Mouse (Mus musculus): ENCODE data around the gene Gfra1. TPM values are rescaled to one million over a fixed set of nuclear protein-coding genes. Genes with fewer than 3 reads are reported as not detected.

Gene Gfra1
- polyA plus RNA-seq, 1 experiment, result 0.09 TPM

DNA sequence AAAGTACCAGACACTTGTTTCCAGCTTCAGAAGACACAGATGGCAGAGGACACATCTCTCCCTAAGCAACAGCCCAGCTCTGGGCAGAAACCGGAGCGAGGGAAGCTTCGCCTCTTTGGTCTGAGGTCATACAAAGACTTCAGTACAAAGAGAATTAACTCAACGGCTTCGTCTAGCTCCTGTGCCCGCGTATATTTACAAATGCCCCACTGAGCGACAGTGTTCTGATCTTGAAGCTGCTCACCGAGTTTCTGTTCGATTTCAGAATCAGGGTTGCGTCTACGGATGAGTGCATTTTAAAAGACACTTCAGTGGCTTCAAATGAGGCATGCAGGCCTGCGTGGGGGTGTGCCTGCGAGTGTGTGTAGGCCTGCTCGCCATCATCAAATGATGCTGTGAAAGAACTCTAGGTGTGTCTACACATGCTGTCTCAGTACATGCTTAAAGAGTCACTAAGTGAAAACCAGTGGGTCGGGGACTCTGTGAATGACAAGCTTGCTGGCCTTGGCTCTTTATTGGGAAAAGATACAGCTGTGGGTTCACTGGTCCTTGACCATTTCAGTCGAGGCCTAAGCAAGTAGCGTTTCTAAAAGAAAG, 66.8 kb downstream of the Gfra1 start:
- Histone ChIP-seq H3K36me3 (ENCODE audit: control insufficient read depth, insufficient read depth, low read length) (no peaks in the 10 kb centered on the region), H3K4me3 (ENCODE audit: extremely low read depth, insufficient read depth, insufficient read length) (no peak overlapping the region), H3K27me3 (ENCODE audit: control insufficient read depth, insufficient read depth, low read length) (no peaks in the 10 kb centered on the region), H3K4me1 (ENCODE audit: control insufficient read depth, insufficient read depth, insufficient read length) (no peaks in the 10 kb centered on the region; the same call in 1 of the 2 replicates), H3K27ac (ENCODE audit: insufficient read depth, low read length) (no peak overlapping the region)
- TF ChIP-seq POLR2A (IDR thresholded peaks at IDR 0.05; ENCODE audit: low read depth, low read length), result no peak
- TF ChIP-seq CTCF (IDR thresholded peaks at IDR 0.05; ENCODE audit: extremely low read depth, insufficient read depth, insufficient read length, insufficient replicate concordance), result no peak
- whole genome bisulfite sequencing, result 61% methylated on average over 18 of the region's 18 CpGs
- no peak for DNase-seq (ENCODE audit: low read depth in 1 of 2, low spot score in 2 of 2)

DNA sequence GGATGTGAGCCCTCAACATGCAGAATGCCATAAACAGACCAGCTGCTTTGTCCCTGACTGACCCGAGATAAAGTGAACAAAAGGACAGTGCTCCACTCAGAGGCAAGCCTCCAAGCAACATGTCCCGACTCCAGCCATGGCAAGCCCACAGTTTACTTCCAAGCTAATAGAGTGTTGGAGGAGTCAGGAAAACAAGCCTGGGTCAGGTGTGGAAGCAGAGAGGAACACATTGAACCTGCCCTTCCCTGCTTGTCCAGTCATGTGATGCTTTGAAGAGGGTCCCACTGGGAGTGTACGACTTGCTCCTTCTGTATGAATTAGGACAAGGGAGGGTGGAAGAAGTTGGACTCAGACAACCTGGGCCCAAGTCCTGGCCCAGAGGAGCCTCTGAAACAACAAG, 72.4 kb downstream of the Gfra1 start:
- 87% methylated on average over 3 of the region's 3 CpGs for WGBS
- DNase-seq (ENCODE audit: low read depth in 1 of 2, low spot score in 2 of 2), result no peak
- Histone ChIP-seq H3K36me3 (ENCODE audit: control insufficient read depth, insufficient read depth, low read length) (no peaks in the 10 kb centered on the region), H3K4me1 (ENCODE audit: control insufficient read depth, insufficient read depth, insufficient read length) (no peaks in the 10 kb centered on the region), H3K4me3 (ENCODE audit: extremely low read depth, insufficient read depth, insufficient read length) (no peak overlapping the region), H3K27me3 (ENCODE audit: control insufficient read depth, insufficient read depth, low read length) (no peaks in the 10 kb centered on the region), H3K27ac (ENCODE audit: insufficient read depth, low read length) (no peak overlapping the region)
- no peak for TF ChIP-seq POLR2A (IDR thresholded peaks at IDR 0.05; ENCODE audit: low read depth, low read length)
- no peak for TF ChIP-seq CTCF (IDR thresholded peaks at IDR 0.05; ENCODE audit: extremely low read depth, insufficient read depth, insufficient read length, insufficient replicate concordance)

DNA sequence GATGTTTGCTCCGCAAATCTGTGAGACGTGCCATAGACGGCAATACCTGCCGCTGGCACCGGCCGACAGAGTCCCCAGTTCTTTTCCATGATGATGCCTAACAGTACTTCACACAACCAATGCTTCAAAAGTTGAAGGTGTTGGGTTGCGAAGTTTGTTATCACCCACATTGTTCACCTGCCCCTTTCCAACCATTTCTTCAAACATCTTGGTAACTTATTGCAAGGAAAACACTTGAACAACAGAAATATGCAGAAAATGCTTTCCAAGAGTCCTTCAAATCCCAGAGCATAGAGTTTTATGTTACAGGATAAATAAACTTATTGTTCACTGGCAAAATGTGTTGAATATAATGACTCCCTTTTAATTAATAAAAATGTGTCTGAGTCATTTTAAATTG, 73.2 kb downstream of the Gfra1 start:
- WGBS, result 96% methylated on average over 7 of the region's 7 CpGs
- DNase-seq (ENCODE audit: low read depth in 1 of 2, low spot score in 2 of 2), result no peak

DNA sequence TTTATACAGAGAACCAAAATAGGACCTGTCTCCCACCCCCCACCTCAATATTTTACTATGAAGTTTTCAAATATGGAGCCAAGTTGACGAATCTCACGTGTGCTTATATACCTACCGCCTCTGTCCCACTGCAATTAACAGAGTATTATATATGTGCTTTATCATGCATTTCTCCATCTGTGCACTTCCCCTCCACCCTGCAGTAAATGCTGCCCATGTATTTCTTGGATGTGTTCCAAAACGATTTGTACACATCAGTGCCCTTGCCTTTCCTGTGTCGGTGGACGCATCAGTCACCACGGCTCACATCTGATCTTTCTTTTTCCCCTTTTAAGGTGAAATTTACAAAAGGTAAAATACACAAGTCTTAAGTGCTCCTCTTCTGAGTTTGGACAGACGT, 77.7 kb downstream of the Gfra1 start:
- H3K4me1 ChIP-seq (ENCODE audit: control insufficient read depth, insufficient read depth, insufficient read length), result peaks cover 6% of the 10 kb centered on the region; the same call in 1 of the 2 replicates
- no peak overlapping the region for H3K4me3 ChIP-seq (ENCODE audit: extremely low read depth, insufficient read depth, insufficient read length)
- no peaks in the 10 kb centered on the region for H3K27me3 ChIP-seq (ENCODE audit: control insufficient read depth, insufficient read depth, low read length)
- no peaks in the 10 kb centered on the region for H3K36me3 ChIP-seq (ENCODE audit: control insufficient read depth, insufficient read depth, low read length)
- H3K27ac ChIP-seq (ENCODE audit: insufficient read depth, low read length), result no peak overlapping the region
- TF ChIP-seq POLR2A (IDR thresholded peaks at IDR 0.05; ENCODE audit: low read depth, low read length), result no peak
- TF ChIP-seq CTCF (IDR thresholded peaks at IDR 0.05; ENCODE audit: extremely low read depth, insufficient read depth, insufficient read length, insufficient replicate concordance), result no peak
- WGBS, result 16% methylated on average over 8 of the region's 8 CpGs
- no peak for DNase-seq (ENCODE audit: low read depth in 1 of 2, low spot score in 2 of 2)

More for the DNA sequence above, 73.2 kb downstream of the Gfra1 start:
- Histone ChIP-seq H3K27me3 (ENCODE audit: control insufficient read depth, insufficient read depth, low read length) (no peaks in the 10 kb centered on the region), H3K27ac (ENCODE audit: insufficient read depth, low read length) (no peak overlapping the region), H3K4me1 (ENCODE audit: control insufficient read depth, insufficient read depth, insufficient read length) (no peaks in the 10 kb centered on the region; the same call in 1 of the 2 replicates), H3K4me3 (ENCODE audit: extremely low read depth, insufficient read depth, insufficient read length) (no peak overlapping the region), H3K36me3 (ENCODE audit: control insufficient read depth, insufficient read depth, low read length) (no peaks in the 10 kb centered on the region)
- no peak for TF ChIP-seq CTCF (IDR thresholded peaks at IDR 0.05; ENCODE audit: extremely low read depth, insufficient read depth, insufficient read length, insufficient replicate concordance)
- no peak for TF ChIP-seq POLR2A (IDR thresholded peaks at IDR 0.05; ENCODE audit: low read depth, low read length)

DNA sequence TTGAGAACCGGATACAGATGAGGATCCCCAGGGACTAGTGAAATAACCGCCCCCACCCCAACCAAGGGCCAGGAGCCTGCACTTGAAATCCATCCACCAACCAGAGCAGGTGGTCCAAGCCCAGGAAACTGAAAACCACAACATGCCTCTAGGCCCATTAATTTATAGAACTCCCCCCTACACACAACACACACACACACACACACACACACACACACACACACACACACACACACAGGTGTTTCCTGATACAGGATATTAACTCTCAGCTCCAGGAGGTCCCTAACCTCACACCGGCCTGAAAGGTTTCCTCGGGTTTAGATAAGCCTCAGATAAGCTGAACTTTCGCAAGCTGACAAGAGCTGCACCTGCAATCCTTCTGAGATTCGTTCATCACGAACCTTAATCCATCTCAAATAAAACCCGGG, 79.0 kb downstream of the Gfra1 start:
- no peak for DNase-seq (ENCODE audit: low read depth in 1 of 2, low spot score in 2 of 2)

DNA sequence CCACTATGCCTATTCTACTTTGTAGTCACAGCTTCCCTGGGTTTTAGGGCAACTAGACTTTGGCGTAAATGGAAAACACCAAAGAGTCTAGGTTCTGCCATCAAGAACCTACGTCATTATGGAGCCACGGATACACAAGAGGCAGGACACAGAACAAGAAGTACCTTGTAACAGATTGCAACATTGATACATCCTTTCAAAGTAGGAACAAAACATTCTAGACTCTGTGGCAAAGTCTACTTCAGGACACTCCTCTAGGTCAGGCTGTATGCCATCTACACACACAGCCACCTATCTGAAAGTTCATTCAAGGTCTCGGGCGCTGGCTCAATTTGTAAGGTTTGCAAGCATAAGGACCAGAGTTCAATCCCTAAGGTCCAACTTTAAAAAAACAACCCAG, 81.1 kb downstream of the Gfra1 start:
- TF ChIP-seq CTCF (IDR thresholded peaks at IDR 0.05; ENCODE audit: extremely low read depth, insufficient read depth, insufficient read length, insufficient replicate concordance) (no peak), POLR2A (IDR thresholded peaks at IDR 0.05; ENCODE audit: low read depth, low read length) (no peak)
- Histone ChIP-seq H3K36me3 (ENCODE audit: control insufficient read depth, insufficient read depth, low read length) (no peaks in the 10 kb centered on the region), H3K4me1 (ENCODE audit: control insufficient read depth, insufficient read depth, insufficient read length) (peaks cover 6% of the 10 kb centered on the region; the same call in 1 of the 2 replicates), H3K27ac (ENCODE audit: insufficient read depth, low read length) (no peak overlapping the region), H3K27me3 (ENCODE audit: control insufficient read depth, insufficient read depth, low read length) (no peaks in the 10 kb centered on the region), H3K4me3 (ENCODE audit: extremely low read depth, insufficient read depth, insufficient read length) (no peak overlapping the region)
- WGBS, result 93% methylated on average over 5 of the region's 5 CpGs
- DNase-seq (ENCODE audit: low read depth in 1 of 2, low spot score in 2 of 2), result no peak

More for the DNA sequence above, 79.0 kb downstream of the Gfra1 start:
- WGBS, result 5% methylated on average over 8 of the region's 8 CpGs
- H3K36me3 ChIP-seq (ENCODE audit: control insufficient read depth, insufficient read depth, low read length), result no peaks in the 10 kb centered on the region
- TF ChIP-seq CTCF (IDR thresholded peaks at IDR 0.05; ENCODE audit: extremely low read depth, insufficient read depth, insufficient read length, insufficient replicate concordance) (no peak), POLR2A (IDR thresholded peaks at IDR 0.05; ENCODE audit: low read depth, low read length) (no peak)
- no peaks in the 10 kb centered on the region for H3K27me3 ChIP-seq (ENCODE audit: control insufficient read depth, insufficient read depth, low read length)
- H3K4me1 ChIP-seq (ENCODE audit: control insufficient read depth, insufficient read depth, insufficient read length), result peaks cover 6% of the 10 kb centered on the region; the same call in 1 of the 2 replicates
- no peak overlapping the region for H3K4me3 ChIP-seq (ENCODE audit: extremely low read depth, insufficient read depth, insufficient read length)
- no peak overlapping the region for H3K27ac ChIP-seq (ENCODE audit: insufficient read depth, low read length)

DNA sequence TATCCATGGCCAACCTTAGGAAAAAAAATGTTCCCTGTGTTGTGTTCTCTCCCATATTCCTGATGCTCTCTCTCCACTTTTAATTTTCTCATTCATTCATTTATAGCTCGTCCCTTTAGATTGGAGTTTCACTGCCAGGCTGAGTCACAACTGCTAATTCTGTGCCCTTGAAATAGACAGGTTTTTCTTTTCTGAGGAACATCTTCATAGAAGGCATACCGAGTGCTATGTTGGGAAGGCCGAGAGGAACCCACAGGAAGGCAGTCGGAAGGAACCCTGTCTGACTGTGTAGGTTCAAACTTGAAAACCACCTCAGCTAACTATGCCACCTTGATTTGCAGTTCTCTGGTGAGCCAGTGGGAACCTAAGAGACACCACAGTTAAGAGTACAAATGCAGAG, 81.6 kb downstream of the Gfra1 start:
- no peaks in the 10 kb centered on the region for H3K27me3 ChIP-seq (ENCODE audit: control insufficient read depth, insufficient read depth, low read length)
- H3K4me3 ChIP-seq (ENCODE audit: extremely low read depth, insufficient read depth, insufficient read length), result no peak overlapping the region
- TF ChIP-seq CTCF (IDR thresholded peaks at IDR 0.05; ENCODE audit: extremely low read depth, insufficient read depth, insufficient read length, insufficient replicate concordance), result no peak
- no peak for TF ChIP-seq POLR2A (IDR thresholded peaks at IDR 0.05; ENCODE audit: low read depth, low read length)
- 73% methylated on average over 4 of the region's 4 CpGs for WGBS
- H3K36me3 ChIP-seq (ENCODE audit: control insufficient read depth, insufficient read depth, low read length), result no peaks in the 10 kb centered on the region
- no peak for DNase-seq (ENCODE audit: low read depth in 1 of 2, low spot score in 2 of 2)
- H3K4me1 ChIP-seq (ENCODE audit: control insufficient read depth, insufficient read depth, insufficient read length), result peaks cover 6% of the 10 kb centered on the region; the same call in 1 of the 2 replicates
- no peak overlapping the region for H3K27ac ChIP-seq (ENCODE audit: insufficient read depth, low read length)

Measured in spleen, adult 2 months (tissue).